ENCODE assay signal across 9 mouse cellular contexts in the genomic region with DNA sequence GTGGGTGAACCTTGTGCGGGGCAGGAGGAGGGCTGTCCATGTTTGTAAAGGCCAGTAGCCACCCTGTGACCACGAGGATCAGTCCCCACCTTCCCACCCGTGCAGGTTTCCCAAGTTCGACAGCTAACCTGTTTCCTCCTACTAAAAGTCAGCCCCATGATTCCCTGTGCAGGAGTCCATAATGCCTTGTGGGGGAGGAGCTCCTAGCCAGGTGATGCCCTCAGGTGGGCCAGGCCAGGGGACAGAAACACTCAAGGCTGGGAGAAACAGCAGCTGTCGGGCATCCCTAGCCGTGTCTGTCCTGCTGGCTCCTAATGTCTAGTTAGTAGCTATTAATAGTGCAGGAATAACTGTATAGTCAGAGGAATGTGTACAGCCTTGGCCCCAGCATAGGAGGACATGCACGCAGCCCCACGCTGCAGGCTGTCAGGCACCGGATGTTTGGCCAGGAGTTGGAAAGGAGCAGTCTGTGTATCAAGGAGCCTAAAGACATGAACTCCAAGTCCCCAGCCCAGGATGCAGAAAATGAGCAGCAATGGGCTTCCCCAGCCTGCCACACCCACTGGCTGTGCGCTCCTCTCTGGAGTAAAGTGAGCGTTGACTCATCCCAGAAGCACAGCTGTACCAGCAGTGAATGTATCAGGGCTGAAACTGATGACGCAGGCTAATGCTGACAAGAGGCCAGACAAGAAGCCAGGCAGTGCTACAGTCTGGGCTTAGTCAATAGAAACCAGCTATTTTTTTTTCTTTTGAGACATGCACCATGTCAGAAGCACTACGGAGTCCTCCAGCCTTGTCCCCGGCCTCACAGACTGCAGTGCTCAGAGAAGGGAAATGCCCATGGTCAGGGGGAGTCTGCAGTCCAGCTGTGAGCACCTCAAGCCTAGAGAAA.
DNase-seq lines count a peak whose midpoint lies in the region; ATAC-seq lines count a peak whose summit lies in the region.
"Had no signal": no experiment of that assay in that cellular context is flagged by ENCODE, and none has a peak within 500 bp of the region (broad histone marks: within the 10 kb centered on the region; RNA-seq: fewer than 3 reads in every experiment).

No protein-coding gene starts in this region.

- 88% methylated on average over 14 of the region's 14 CpGs for WGBS in hindbrain, embryonic 12.5 days
- 89% methylated on average over 14 of the region's 14 CpGs for WGBS in hindbrain, embryonic 10.5 days
- 83% methylated on average over 14 of the region's 14 CpGs for WGBS in kidney, embryonic 14.5 days

- no peak overlapping the region for H3K4me3 ChIP-seq in hindbrain, embryonic 12.5 days
- no peak overlapping the region for H3K4me3 ChIP-seq in hindbrain, embryonic 10.5 days
- H3K4me3 ChIP-seq in kidney, embryonic 14.5 days (ENCODE audit: low read length), result no peak overlapping the region

- DNase-seq in hindbrain, embryonic 10.5 days (ENCODE audit: low spot score), result no peak
- DNase-seq in urinary bladder, postnatal 25 days (ENCODE audit: low spot score), result peak; percentile 22
- no peak for DNase-seq in urinary bladder, adult 2 months (ENCODE audit: low spot score)
- DNase-seq in heart, postnatal 25 days (ENCODE audit: low spot score), result peak; percentile 61
- DNase-seq in frontal cortex, postnatal 10 days (ENCODE audit: low spot score in 2 of 2), result no peak

- ATAC-seq in hindbrain, embryonic 12.5 days (ENCODE audit: low FRiP score), result no peak
- ATAC-seq in erythroblast, adult 5-6 weeks (replicated peaks; ENCODE audit: low FRiP score, poor library complexity, severe bottlenecking), result no peak
- no peak for ATAC-seq in kidney, embryonic 14.5 days (ENCODE audit: low FRiP score, low TSS enrichment)
- ATAC-seq: Patski had no signal

- peaks cover 20% of the 10 kb centered on the region for H3K4me1 ChIP-seq in hindbrain, embryonic 12.5 days
- peaks cover 28% of the 10 kb centered on the region for H3K4me1 ChIP-seq in hindbrain, embryonic 10.5 days (replicated peaks)
- peaks cover 15% of the 10 kb centered on the region for H3K4me1 ChIP-seq in kidney, embryonic 14.5 days (ENCODE audit: control insufficient read depth, insufficient read depth, low read length)

- no peak overlapping the region for H3K4me2 ChIP-seq in hindbrain, embryonic 12.5 days (replicated peaks)
- H3K4me2 ChIP-seq in kidney, embryonic 14.5 days (replicated peaks; ENCODE audit: low read depth, low read length), result no peak overlapping the region

- peak overlapping the region; percentile 46; the same call in 1 of the 2 replicates for H3K27ac ChIP-seq in hindbrain, embryonic 12.5 days
- no peak overlapping the region for H3K27ac ChIP-seq in hindbrain, embryonic 10.5 days
- H3K27ac ChIP-seq in kidney, embryonic 14.5 days (ENCODE audit: low read depth, low read length), result no peak overlapping the region

- no peaks in the 10 kb centered on the region for H3K27me3 ChIP-seq in hindbrain, embryonic 12.5 days
- no peaks in the 10 kb centered on the region for H3K27me3 ChIP-seq in hindbrain, embryonic 10.5 days (ENCODE audit: insufficient read depth, poor library complexity, severe bottlenecking)
- no peaks in the 10 kb centered on the region for H3K27me3 ChIP-seq in kidney, embryonic 14.5 days (ENCODE audit: control insufficient read depth, insufficient read depth, low read length)
- H3K27me3 ChIP-seq: Patski had no signal

- intact Hi-C loops in heart, postnatal 25 days (cut with DNase I), result no loop called here

- peaks cover 52% of the 10 kb centered on the region for H3K36me3 ChIP-seq in hindbrain, embryonic 12.5 days
- H3K36me3 ChIP-seq in hindbrain, embryonic 10.5 days, result peaks cover 66% of the 10 kb centered on the region
- H3K36me3 ChIP-seq in kidney, embryonic 14.5 days (ENCODE audit: control insufficient read depth, insufficient read depth, low read length), result peaks cover 56% of the 10 kb centered on the region

- no peaks in the 10 kb centered on the region for H3K9me3 ChIP-seq in hindbrain, embryonic 12.5 days (replicated peaks)
- no peaks in the 10 kb centered on the region for H3K9me3 ChIP-seq in hindbrain, embryonic 10.5 days
- no peaks in the 10 kb centered on the region for H3K9me3 ChIP-seq in kidney, embryonic 14.5 days (ENCODE audit: control insufficient read depth, low read length)

- no peak overlapping the region for H3K9ac ChIP-seq in hindbrain, embryonic 12.5 days
- H3K9ac ChIP-seq in kidney, embryonic 14.5 days (ENCODE audit: low read depth, low read length), result no peak overlapping the region

Comparison
In these comparisons a context has a peak if more than half of its experiments do, and no peak if none do; other contexts are left out.
1. DNase-seq: peak in urinary bladder, postnatal 25 days (single experiment) and heart, postnatal 25 days (single experiment); none in hindbrain, embryonic 10.5 days (single experiment), urinary bladder, adult 2 months (single experiment) and frontal cortex, postnatal 10 days (0 of 2).